Mouse (Mus musculus) embryonic stem cell, embryonic (primary cell): ENCODE data around the gene Qdpr.

Source experiments
- CTCF ChIA-PET, 4 experiments: fragments of 300-600 bp in 2 of 4; fragments of 350-600 bp in 2 of 4; sonication (Branson Sonifier 250); formaldehyde crosslinking; loops; one replicate each; lab custom pipeline; 2022; ENCODE audit warnings: inconsistent platforms in 2 of 4; lab: Charles Lee
- POLR2A ChIA-PET, 4 experiments: fragments of 300-600 bp in 2 of 4; fragments of 350-600 bp in 2 of 4; sonication (Branson Sonifier 250); formaldehyde crosslinking; loops; one replicate each; lab custom pipeline; 2022; ENCODE audit warnings: antibody characterized with exemption in 4 of 4, inconsistent platforms in 1 of 4; lab: Charles Lee

Gene Qdpr

DNA sequence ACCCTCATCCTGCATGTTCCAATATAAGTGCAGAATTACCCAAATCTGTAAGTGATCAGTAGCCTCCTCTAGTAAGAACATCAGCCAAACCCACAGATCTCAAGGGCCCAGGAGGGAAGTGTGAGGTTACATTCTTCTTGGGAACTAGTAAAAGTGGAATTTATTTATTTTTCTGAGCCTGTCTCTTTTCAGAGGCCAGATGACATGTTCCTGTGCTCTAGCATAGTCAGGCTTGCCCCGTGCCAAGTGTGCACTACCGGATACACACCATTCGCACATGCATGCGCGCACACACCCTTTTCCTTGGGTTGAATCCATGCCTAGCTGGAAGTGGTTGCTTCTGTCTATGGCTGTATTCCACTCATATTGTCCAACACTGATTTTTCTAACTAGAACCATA lies 25.7 kb upstream of the Qdpr start:
- CTCF ChIA-PET: interaction anchor here in 1 of 4 experiments (2.2 kb wide), 1 partner anchor 59 kb away, joined by 10 read pairs; no protein-coding TSS in a partner anchor
- POLR2A ChIA-PET: no interaction called here

DNA sequence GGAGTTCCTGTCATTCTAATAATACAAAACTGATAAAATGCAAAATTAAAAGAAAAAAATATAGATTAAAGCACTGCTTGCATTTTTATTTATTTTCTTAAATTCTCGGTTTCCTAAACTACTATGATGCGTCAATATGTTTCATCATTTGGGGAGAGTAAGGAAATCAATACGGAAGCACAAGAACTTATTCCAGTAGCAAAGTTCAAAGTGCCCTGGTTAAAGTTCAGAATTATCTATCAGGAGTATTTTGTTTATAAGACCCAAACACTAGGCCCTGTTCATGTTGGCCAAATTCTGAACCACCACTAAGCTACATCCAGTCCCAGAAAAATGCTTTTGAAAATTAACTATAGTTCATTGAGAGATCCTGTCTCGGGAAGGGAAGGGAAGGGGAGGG lies 24.7 kb upstream of the Qdpr start:
- ChIA-PET POLR2A (no interaction called here), CTCF (interaction anchor here in 1 of 4 experiments (2.1 kb wide), 1 partner anchor 60 kb away, joined by 9 read pairs; no protein-coding TSS in a partner anchor)

DNA sequence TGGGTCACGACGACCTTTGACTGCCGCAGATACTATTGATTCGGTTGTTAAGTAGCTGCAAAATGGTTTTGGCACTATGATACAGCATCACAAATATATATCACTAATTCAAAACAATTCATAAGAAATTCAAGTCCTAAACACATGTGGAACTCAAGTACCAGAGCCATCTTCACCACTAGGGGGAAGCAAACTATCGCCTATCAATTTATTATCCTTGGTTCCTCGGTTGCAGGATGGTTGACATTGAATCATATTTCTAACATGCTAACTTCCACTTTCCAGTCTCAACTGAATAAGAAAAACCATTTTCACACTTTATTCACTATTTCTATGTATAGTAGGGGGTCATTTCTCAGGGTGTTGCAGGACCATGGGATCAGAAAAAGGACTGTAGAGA lies 24.2 kb upstream of the Qdpr start:
- POLR2A ChIA-PET: no interaction called here
- CTCF ChIA-PET: interaction anchor here in 1 of 4 experiments (2.1 kb wide), 1 partner anchor 60 kb away, joined by 9 read pairs; no protein-coding TSS in a partner anchor

- CTCF ChIA-PET: interaction anchor here in 2 of 4 experiments (1.4 to 2.1 kb wide), 2 partner anchors 61 kb away, joined by 4 to 9 read pairs; no protein-coding TSS in a partner anchor
Observed at GRCm38 (mm10) chr5:45473521-45473920, 23.5 kb upstream of the Qdpr start.

GRCm38 (mm10) chr5:45472880-45473450 lies 22.9 kb upstream of the Qdpr start:
- ChIA-PET POLR2A (no interaction called here), CTCF (interaction anchor here in 2 of 4 experiments (1.4 to 2.1 kb wide), 2 partner anchors 61 kb away, joined by 4 to 9 read pairs; no protein-coding TSS in a partner anchor)

More at GRCm38 (mm10) chr5:45473521-45473920, 23.5 kb upstream of the Qdpr start:
- POLR2A ChIA-PET: no interaction called here

DNA sequence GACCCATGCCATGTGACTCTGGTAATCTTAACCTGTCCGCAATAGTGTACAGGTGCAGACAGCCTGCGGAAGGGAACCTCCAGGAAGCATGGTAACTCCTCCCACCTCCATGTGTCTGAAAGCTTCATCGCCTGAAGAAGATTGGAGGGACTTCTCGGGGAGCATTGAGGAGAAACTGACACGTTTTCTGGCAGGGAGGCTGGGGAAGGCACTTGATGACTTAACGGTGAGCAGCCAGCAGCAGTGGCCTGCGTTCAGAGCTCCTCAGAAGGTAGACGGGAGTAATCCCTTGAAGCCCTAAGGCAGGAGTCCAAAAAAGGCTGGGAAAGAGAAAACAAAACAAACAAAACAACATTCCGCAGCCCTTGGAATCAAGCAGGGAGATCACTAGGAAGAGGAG lies 4.4 kb upstream of the Qdpr start:
- CTCF ChIA-PET: no interaction called here
- POLR2A ChIA-PET: interaction anchor here in 1 of 4 experiments (1.1 kb wide), 1 partner anchor 215 kb away, joined by 3 read pairs; the partner anchor contains the start of gene Ncapg

GRCm38 (mm10) chr5:45453451-45453850 lies 3.4 kb upstream of the Qdpr start, which contains the start of gene Clrn2:
Gene Clrn2, plus strand, starts transcription at chr5:45453751.
- CTCF ChIA-PET: no interaction called here
- POLR2A ChIA-PET: no interaction called here

DNA sequence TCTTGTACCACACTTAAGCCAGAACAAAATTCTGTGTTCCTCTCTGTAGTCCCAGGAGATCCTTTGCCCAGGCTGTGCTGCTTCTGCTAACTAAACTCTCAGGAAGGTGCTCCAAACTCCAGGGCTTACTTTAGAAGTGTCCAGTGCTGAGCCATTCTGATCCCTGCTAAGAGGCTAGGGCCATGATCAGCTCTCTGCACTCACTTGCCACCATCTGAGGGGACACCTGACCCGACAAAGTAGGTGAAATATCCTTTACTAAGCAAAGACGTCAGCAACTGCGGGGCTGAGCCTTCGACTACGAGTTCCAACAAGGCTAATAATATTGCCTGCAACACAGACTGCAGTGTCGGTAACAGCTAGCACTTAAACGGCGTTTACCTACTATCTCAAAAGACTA lies 830 bp downstream of the Qdpr start:
- POLR2A ChIA-PET: interaction anchor here in 3 of 4 experiments (0.9 to 2.3 kb wide), 10 partner anchors 8 to 227 kb away, joined by 3 to 14 read pairs (median 5); partner anchors contain the start of gene Ncapg (in 1 of the 3)

DNA sequence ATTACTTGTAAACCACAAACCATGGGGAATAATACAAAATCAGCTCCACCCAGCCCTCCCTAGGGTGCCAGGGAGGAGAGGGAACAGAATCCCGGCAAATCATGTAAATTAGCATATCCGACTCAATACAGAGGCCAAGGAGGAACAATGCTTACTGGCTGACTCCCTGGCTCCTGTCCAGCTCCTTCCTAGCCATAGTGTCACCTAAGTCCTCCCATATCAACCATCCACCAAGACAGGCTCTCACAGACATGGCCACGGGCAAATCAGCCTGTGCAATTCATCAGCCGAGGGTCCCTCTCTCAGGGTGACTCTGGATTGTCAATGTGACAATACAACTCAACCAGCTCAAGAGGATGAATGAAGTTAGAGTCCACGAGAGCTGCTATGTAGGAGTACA lies 1.4 kb downstream of the Qdpr start:
- ChIA-PET CTCF (no interaction called here), POLR2A (interaction anchor here in 2 of 4 experiments (0.9 to 2.3 kb wide), 7 partner anchors 9 to 221 kb away, joined by 3 to 12 read pairs (median 5); partner anchors contain the start of gene Ncapg (in 1 of the 2))

More for the DNA sequence above, 830 bp downstream of the Qdpr start:
- CTCF ChIA-PET: no interaction called here

DNA sequence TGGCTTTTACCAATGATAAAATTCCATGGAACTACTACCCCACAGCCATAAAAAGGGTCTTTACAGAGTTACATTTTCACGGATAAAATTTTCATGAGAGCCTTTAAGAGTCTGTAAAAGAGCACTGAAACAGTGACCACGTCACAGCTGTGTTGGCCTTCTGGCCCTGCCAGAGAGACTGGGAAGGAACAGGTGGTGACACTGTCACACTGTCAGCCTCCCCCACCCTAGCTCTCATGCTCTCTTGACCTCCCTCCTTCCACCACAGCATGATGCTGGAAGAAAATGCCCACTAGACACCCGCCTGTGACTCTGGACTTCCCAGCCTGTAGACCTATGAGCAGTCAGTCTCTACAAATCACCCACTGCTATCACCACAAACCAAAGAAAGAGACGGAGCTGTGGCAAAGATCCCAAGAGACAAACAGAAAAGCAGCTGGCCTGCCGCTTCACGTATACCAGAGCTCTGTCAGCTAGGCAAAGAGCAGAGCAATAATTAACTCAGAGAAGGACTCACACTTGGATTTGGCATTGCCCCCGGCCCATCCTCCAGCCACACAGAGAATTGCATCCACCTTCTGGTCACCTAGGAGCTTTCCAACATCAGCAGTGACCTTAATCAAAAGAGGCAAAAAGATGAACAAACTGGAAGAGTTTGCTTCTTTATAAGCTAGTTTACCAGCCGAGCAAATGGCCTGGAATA lies 5.8 kb downstream of the Qdpr start:
- ChIA-PET CTCF (interaction anchor here in 1 of 4 experiments (0.5 kb wide), 1 partner anchor 267 kb away, joined by 7 read pairs; no protein-coding TSS in a partner anchor), POLR2A (interaction anchor here in 1 of 4 experiments (0.6 kb wide), 2 partner anchors 59 to 620 kb away, joined by 3 to 5 read pairs; no protein-coding TSS in a partner anchor)

DNA sequence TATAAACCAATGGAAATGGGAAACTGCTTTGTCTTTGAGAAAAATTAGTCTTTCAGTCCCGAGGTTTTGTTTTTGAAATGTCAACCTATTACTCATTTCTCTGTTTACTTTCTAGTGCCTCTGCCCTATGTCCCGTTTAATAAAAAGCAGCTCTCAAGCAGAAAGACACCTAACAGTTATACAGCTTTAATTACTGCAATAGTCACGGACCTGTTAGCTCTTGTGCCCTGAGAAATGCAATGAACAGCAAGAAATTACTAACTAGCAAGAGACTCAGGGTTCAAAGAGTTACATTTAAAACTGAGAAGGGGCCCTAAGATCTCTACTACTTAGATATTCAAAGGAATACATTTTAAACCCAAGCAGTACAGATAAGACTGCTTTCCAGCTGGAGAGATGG lies 8.3 kb downstream of the Qdpr start:
- CTCF ChIA-PET: no interaction called here
- POLR2A ChIA-PET: interaction anchor here in 2 of 4 experiments (0.7 to 2.5 kb wide), 3 partner anchors 8 to 228 kb away, joined by 3 to 9 read pairs (median 7); partner anchors contain the start of genes Qdpr (in 2 of the 2) and Ncapg (in 1 of the 2)

GRCm38 (mm10) chr5:45441124-45441523 lies 8.9 kb downstream of the Qdpr start:
- ChIA-PET POLR2A (interaction anchor here in 2 of 4 experiments (0.7 to 2.5 kb wide), 4 partner anchors 9 to 229 kb away, joined by 3 to 9 read pairs (median 5); partner anchors contain the start of genes Qdpr (in 2 of the 2) and Ncapg (in 1 of the 2)), CTCF (no interaction called here)

GRCm38 (mm10) chr5:45438301-45438700 lies 11.7 kb downstream of the Qdpr start:
- POLR2A ChIA-PET: interaction anchor here in 3 of 4 experiments (0.6 to 2.5 kb wide), 4 partner anchors 9 to 233 kb away, joined by 3 to 8 read pairs (median 6); partner anchors contain the start of gene Qdpr (in 1 of the 3)
- CTCF ChIA-PET: no interaction called here

DNA sequence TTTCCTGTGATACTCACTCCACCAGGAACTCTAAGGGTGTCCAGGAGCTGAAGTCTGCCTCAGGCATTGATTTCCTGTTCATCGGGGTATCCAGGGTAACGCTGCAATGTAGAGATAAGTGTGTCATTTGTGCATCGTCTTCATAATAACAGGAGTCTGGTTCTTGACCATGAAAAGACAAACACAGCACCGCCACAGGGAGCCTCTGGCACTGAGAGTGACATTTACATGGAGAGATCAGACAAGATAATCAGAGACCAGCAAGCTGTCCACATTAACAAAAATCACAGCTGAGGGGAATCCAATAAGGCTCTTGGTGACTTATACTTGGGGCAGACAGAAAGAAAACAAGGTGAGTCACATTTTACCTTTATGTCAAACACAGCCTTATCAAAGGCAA lies 12.2 kb downstream of the Qdpr start:
- CTCF ChIA-PET: no interaction called here
- POLR2A ChIA-PET: interaction anchor here in 3 of 4 experiments (0.6 to 2.5 kb wide), 4 partner anchors 9 to 45 kb away, joined by 4 to 8 read pairs (median 7); partner anchors contain the start of gene Qdpr (in 2 of the 3)

DNA sequence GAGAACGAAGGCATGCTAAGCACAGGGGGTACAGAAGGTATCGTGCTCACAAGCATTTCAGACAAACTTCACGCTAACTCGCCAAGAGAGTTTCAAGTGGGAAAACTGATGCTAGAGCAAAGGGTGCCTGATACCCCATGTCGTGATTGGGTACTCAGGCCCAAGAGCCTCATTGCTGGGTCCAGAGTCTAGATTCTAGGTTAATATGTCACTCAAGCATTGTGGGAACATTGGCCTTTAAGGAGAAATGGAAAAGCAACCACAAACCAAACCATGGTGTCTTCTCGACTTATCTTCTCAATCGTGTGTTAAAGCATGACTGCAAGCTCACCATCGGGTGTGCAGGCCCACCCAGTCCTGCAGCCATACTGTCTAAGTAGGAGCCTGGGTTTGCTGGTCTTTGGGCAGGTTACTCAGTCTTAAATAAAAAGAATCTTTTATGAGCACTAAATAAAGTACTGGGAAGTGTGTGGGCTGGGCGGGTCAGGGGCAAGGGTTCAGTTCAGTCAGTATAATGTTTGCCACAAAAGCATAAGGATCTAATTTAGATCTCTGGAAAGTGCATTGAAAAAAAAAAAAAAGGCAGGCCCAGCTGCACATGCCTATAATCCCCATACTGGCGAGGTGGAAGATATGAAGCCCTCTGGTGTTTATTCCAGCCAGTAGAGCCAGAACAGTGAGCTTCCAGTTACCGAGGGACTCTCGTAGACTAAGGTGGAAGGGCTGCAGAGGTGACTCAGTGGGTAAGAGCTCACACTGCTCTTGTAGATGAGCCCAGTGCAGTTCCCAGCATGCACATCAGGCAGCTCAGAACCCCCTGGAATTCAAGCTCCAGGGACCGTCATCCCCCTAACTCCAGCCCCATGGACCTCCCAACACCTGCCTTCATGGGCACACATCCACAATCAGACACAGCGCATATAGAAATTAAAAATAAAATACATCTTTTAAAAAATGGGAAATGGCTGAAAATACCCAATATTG lies 13.8 kb downstream of the Qdpr start:
- POLR2A ChIA-PET: interaction anchor here in 2 of 4 experiments (2.1 to 2.2 kb wide), 2 partner anchors 11 to 14 kb away, joined by 7 to 8 read pairs; partner anchors contain the start of gene Qdpr (in 1 of the 2)
- CTCF ChIA-PET: interaction anchor here in 1 of 4 experiments (0.6 kb wide), 1 partner anchor 1250 kb away, joined by 3 read pairs; no protein-coding TSS in a partner anchor

DNA sequence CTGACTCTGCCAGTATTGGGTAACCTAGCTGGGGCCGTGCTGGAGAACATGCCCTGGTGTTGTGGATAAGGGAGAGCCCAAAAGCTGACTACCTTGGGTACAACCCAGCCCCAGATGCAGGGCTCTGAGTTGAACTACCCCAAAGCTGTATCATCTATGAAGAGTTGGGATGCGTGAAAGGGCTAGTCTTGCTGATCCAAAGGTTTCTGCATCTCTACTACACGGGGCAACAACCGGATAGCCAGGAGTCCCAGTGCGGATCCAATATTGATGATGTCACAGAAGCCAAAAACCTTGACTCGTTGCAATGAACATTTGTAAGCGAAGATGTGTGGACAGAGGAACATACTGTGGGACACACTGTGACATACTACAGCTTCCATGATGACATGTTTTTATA lies 22.1 kb downstream of the Qdpr start:
- ChIA-PET POLR2A (interaction anchor here in 1 of 4 experiments (0.7 to 1.1 kb wide), 2 partner anchors 107 to 599 kb away, joined by 3 to 4 read pairs; no protein-coding TSS in a partner anchor), CTCF (no interaction called here)

- ChIA-PET CTCF (interaction anchor here in 1 of 4 experiments (0.5 kb wide), 1 partner anchor 1755 kb away, joined by 3 read pairs; no protein-coding TSS in a partner anchor), POLR2A (interaction anchor here in 1 of 4 experiments (0.8 kb wide), 1 partner anchor 24 kb away, joined by 4 read pairs; the partner anchor contains the start of gene Qdpr)
Observed at GRCm38 (mm10) chr5:45426416-45427034, 23.5 kb downstream of the Qdpr start.
